Mouse (Mus musculus) E14TG2a.4 (cell line): ENCODE results near the gene Cir1.

Experiments
- CTCF ChIP-seq: conservative IDR thresholded peaks from 2 replicates; pipeline ENCODE4 v1.5.1; 2014; ENCODE audit warnings: low read length
- POU5F1 ChIP-seq: IDR thresholded peaks from 2 replicates; pipeline ENCODE4 v1.6.1; 2014; ENCODE audit warnings: low read length, borderline replicate concordance

DNA sequence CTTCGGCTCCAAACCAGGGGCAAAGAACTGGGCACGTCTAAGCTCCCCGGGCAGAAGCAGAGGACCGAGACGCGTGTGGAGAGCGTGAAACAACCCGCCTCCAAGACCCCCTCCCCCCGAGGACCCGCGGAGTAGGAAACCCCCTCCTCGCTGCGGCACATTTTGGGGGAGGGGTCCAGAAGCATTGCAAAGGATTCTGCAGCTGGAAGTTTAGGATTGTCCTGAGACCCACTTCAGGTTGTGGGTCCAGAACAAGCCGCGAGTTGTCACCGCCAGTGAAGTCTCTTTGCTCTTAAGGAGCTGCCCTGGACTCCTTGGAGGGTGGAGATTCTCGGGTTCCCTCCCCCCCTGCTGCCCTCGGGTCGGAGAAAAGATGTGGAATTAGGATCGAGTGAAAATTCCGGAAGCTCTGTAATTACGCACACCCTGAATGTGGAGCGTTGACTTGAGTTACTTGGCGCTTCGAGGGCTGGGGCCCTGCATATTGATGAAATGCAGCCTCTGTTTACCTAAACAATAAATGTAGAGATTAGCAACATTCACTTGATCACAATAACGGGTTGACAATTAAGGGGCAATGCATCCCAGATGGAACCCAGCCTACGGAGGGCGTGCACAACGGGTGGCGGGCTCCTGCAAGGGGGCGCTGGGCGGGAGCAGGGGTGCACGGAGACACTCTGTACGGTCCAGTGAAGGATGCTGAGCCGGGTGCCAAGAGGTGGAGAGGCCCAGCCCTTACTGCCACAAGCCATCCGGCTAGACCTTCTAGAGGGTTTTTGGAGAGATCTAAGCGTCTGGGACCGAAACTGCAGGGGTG is 48.5 kb downstream of the Cir1 start:
- no peak for TF ChIP-seq CTCF
- TF ChIP-seq POU5F1, result no peak
